Mouse (Mus musculus) heart, adult 2 months (tissue): ENCODE results near the gene Cyp4a10. TPM values are rescaled to one million over a fixed set of nuclear protein-coding genes. Genes with fewer than 3 reads are reported as not detected.
"Not testable (repeated sequence)": the region's sequence is repeated elsewhere in the genome, so short reads cannot be mapped to it uniquely, and the experiment has no call there.

Experiments
- DNase-seq, 2 experiments: peaks; one replicate each; pipeline ENCODE4 v3.0.0; 2021
- H3K27ac ChIP-seq: fragments of 200-600 bp; 2 replicates; pipeline ENCODE4 v1.8.1; 2022
- H3K27me3 ChIP-seq: fragments of 200-500 bp; 2 replicates; pipeline ENCODE4 v1.6.1; 2012; ENCODE audit warnings: mild to moderate bottlenecking, low read length, inconsistent platforms, mixed read lengths; ENCODE audit not compliant: control insufficient read depth, insufficient read depth
- H3K36me3 ChIP-seq: fragments of 200-500 bp; 2 replicates; pipeline ENCODE4 v1.6.1; 2012; ENCODE audit warnings: low read length, inconsistent platforms; ENCODE audit not compliant: control insufficient read depth, insufficient read depth
- H3K4me1 ChIP-seq: fragments of 200-500 bp; 2 replicates; pipeline ENCODE4 v1.6.1; 2011; ENCODE audit warnings: low read length; ENCODE audit not compliant: control insufficient read depth, insufficient read depth
- H3K4me3 ChIP-seq: fragments of 200-600 bp; 2 replicates; pipeline ENCODE4 v1.8.1; 2022
- H3K79me2 ChIP-seq: fragments of 200-500 bp; replicated peaks from 2 replicates; pipeline ENCODE4 v1.6.1; 2012; ENCODE audit warnings: mild to moderate bottlenecking, inconsistent platforms, low read length, moderate library complexity, mixed read lengths; ENCODE audit not compliant: control insufficient read depth, insufficient read depth
- H3K9ac ChIP-seq: fragments of 200-500 bp; 2 replicates; pipeline ENCODE4 v1.6.1; 2012; ENCODE audit warnings: low read depth, mild to moderate bottlenecking, control low read depth, inconsistent platforms, low read length, mixed read lengths
- CTCF ChIP-seq: fragments of 200-600 bp; IDR thresholded peaks from 2 replicates; pipeline ENCODE4 v1.8.1; 2022; ENCODE audit warnings: antibody characterized with exemption, mild to moderate bottlenecking, moderate library complexity
- EP300 ChIP-seq: fragments of 200-500 bp; IDR thresholded peaks from 2 replicates; pipeline ENCODE4 v1.6.1; 2011; ENCODE audit warnings: low read depth, low read length, control low read depth; ENCODE audit not compliant: insufficient read depth
- POLR2A ChIP-seq: fragments of 200-500 bp; IDR thresholded peaks from 2 replicates; pipeline ENCODE4 v1.6.1; 2011; ENCODE audit warnings: mild to moderate bottlenecking, low read depth, low read length, control low read depth; ENCODE audit not compliant: insufficient read depth
- WGBS: fragments of 180-500 bp; shearing (Covaris S2); methylation state at CpG from one replicate; pipeline ENCODE4 v1.1.7; 2018; 5-methylcytosine and 5-hydroxymethylcytosine counted together
- intact Hi-C: fragments of 180-260 bp; cut with DNase I; formaldehyde crosslinking; loops from one replicate; pipeline ENCODE4 v1.15.1; 2025
- long read RNA-seq: library from polyadenylated mRNA; stranded (forward); transcript quantifications from one replicate; pipeline ENCODE4 v2.0.0, GENCODE M21; 2021
- polyA plus RNA-seq: library from polyadenylated mRNA; depleted of rRNA; stranded (reverse); fragments of >200 nt; gene quantifications from 2 replicates; pipeline ENCODE4 v1.2.3, GENCODE M21; 2012; rRNA removed
- total RNA-seq, 2 experiments: library from RNA; stranded (reverse); gene quantifications; 2 replicates each; pipeline ENCODE4 v1.2.3; 2021

Cyp4a10 gene
- total RNA-seq, result under 1 TPM in 1 of 2 experiments, not detected in 1; 0.21 TPM
- 0.41 TPM in 1 of 2 replicates, not detected in the other for polyA plus RNA-seq
- long read RNA-seq, result 0 reads

GRCm38 (mm10) chr4:115518000-115518399 lies at the start of gene Cyp4a10:
Cyp4a10 (plus strand) TSS chr4:115518264.
- H3K9ac ChIP-seq, H3K79me2 ChIP-seq, DNase-seq, H3K4me1 ChIP-seq, intact Hi-C loops, H3K27me3 ChIP-seq, H3K27ac ChIP-seq, H3K4me3 ChIP-seq, H3K36me3 ChIP-seq: not testable (repeated sequence)
- 83% methylated on average over 5 of the region's 5 CpGs for WGBS

- DNase-seq, H3K4me3 ChIP-seq, H3K4me1 ChIP-seq, H3K79me2 ChIP-seq, H3K27me3 ChIP-seq, H3K27ac ChIP-seq, H3K36me3 ChIP-seq, H3K9ac ChIP-seq, intact Hi-C loops: not testable (repeated sequence)
- 46% methylated on average over 3 of the region's 3 CpGs for WGBS
Measured at GRCm38 (mm10) chr4:115473585-115473984, 44.5 kb upstream of the Cyp4a10 start.

DNA sequence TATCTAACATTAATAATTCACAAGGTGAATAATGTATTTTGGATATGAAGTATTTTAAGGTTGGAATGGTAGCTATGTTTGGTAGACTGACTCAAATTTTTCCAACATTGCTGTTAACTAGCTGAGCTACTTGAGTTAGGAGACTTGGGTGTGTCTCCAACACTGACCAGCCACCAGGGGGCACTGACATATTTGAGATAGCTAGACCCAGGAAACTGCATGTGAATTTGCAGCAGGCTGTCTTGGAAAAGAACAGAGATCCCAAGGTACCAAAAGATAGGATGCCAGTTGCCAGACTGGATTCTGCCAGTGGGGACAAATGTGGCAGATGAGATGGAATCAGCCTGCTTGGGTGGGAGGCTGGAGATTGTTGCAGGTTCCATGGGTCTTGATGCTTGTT lies 42.0 kb upstream of the Cyp4a10 start:
- peak; percentile 40 to 50 for DNase-seq
- not testable (repeated sequence) for H3K27me3 ChIP-seq, H3K9ac ChIP-seq, H3K27ac ChIP-seq, H3K79me2 ChIP-seq, H3K36me3 ChIP-seq, H3K4me3 ChIP-seq, H3K4me1 ChIP-seq
- peak; percentile 69 for TF ChIP-seq CTCF
- intact Hi-C loops, result loop anchor here (2.0 kb wide), 1 partner anchor 71 kb away; no protein-coding TSS in a partner anchor

GRCm38 (mm10) chr4:115481006-115481652 lies 36.9 kb upstream of the Cyp4a10 start:
- H3K9ac ChIP-seq, result no peak overlapping the region
- H3K4me1 ChIP-seq, result no peaks in the 10 kb centered on the region
- H3K36me3 ChIP-seq, result no peaks in the 10 kb centered on the region
- H3K27ac ChIP-seq, result no peak overlapping the region
- H3K27me3 ChIP-seq, result no peaks in the 10 kb centered on the region
- 45% methylated on average over 6 of the region's 6 CpGs for WGBS
- H3K4me3 ChIP-seq, result no peak overlapping the region
- DNase-seq, result no peak
- no peak for TF ChIP-seq EP300
- TF ChIP-seq CTCF, result no peak
- no peak for TF ChIP-seq POLR2A
- intact Hi-C loops, result loop anchor here (5.0 kb wide), 1 partner anchor 166 kb away; the partner anchor contains the start of gene Cyp4b1
- H3K79me2 ChIP-seq, result no peaks in the 10 kb centered on the region

DNA sequence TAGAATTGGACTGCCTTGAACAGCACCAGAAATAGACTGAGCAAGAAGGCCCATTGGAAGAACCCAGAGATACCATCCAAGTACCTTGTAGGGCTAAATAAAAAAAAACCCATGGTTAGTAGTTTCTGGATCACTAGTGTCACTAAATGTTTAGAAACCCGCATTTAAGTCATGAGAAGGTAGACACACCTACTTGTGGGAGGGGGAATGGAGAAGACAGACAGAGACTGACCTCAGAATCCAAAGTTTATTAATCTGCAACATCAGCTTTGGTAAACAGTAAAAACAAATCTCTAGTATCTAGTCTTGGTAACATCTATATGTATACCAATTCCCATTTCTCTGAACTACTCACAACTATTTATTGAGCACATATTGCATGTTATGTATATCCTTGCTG lies 22.1 kb upstream of the Cyp4a10 start, which contains the start of gene Cyp4a14:
Gene Cyp4a14 (minus strand): TSS at position 142 of the 400 bp plus-strand sequence.
- Histone ChIP-seq H3K9ac (no peak within 1 kb of the TSS), H3K79me2 (no peaks in the 10 kb centered on the region), H3K27ac (no peak within 1 kb of the TSS), H3K36me3 (no peaks in the 10 kb centered on the region), H3K4me3 (no peak within 1 kb of the TSS), H3K4me1 (no peaks in the 10 kb centered on the region), H3K27me3 (no peaks in the 10 kb centered on the region)
- intact Hi-C loops, result no loop called here
- TF ChIP-seq CTCF (no peak), EP300 (no peak)
- DNase-seq, result no peak
- 82% methylated on average over 1 of the region's 1 CpGs for WGBS

GRCm38 (mm10) chr4:115497466-115497865 lies 20.6 kb upstream of the Cyp4a10 start:
- no peak for DNase-seq
- H3K4me1 ChIP-seq, result no peaks in the 10 kb centered on the region
- no peak overlapping the region for H3K27ac ChIP-seq
- H3K4me3 ChIP-seq, result no peak overlapping the region
- no peaks in the 10 kb centered on the region for H3K27me3 ChIP-seq
- H3K79me2 ChIP-seq, result no peaks in the 10 kb centered on the region
- H3K36me3 ChIP-seq, result no peaks in the 10 kb centered on the region
- TF ChIP-seq EP300, result no peak
- TF ChIP-seq POLR2A, result no peak
- no peak for TF ChIP-seq CTCF
- intact Hi-C loops, result no loop called here
- 73% methylated on average over 3 of the region's 3 CpGs for WGBS
- H3K9ac ChIP-seq, result no peak overlapping the region

GRCm38 (mm10) chr4:115513964-115514363 lies 4.1 kb upstream of the Cyp4a10 start:
- H3K79me2 ChIP-seq, H3K9ac ChIP-seq, intact Hi-C loops, H3K36me3 ChIP-seq, DNase-seq, H3K27ac ChIP-seq, H3K4me1 ChIP-seq, H3K4me3 ChIP-seq, H3K27me3 ChIP-seq: not testable (repeated sequence)
